Mouse (Mus musculus): ENCODE data around the gene Isyna1. TPM values are rescaled to one million over a fixed set of nuclear protein-coding genes. Genes with fewer than 3 reads are reported as not detected.

The Isyna1 gene
- polyA plus RNA-seq, 1 experiment from 2014 or later, result 114 TPM

DNA sequence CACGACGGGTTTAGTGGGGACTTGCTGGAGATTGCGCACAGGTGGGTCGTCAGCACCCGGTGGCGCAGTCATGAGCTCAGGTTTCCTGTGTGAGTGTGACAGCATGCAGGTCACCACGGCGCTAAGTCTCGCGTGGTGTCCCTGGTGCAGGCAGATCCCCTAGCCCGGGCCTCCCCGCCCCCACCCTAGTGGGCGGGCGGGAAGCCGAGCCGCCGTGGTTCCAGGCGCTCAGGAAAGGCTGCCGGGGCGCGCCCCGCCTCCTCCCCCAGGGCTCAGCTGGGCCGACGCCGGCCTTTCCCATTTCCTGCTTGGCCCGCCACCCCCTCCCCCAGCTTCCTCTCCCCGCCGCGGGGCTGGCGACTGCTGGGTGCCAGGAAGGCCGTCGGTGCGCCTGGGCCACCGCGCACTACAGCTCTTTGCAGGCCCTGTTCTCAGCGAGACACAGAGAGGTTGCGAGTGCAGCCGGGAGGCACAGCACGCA lies 15.2 kb downstream of the Isyna1 start:
- peak; percentile 74 for ATAC-seq (ENCODE audit: insufficient number of reproducible peaks, low FRiP score, low TSS enrichment, low read depth)
- peaks cover 25% of the 10 kb centered on the region for H3K4me1 ChIP-seq (ENCODE audit: control insufficient read depth, insufficient read depth, low read length)

DNA sequence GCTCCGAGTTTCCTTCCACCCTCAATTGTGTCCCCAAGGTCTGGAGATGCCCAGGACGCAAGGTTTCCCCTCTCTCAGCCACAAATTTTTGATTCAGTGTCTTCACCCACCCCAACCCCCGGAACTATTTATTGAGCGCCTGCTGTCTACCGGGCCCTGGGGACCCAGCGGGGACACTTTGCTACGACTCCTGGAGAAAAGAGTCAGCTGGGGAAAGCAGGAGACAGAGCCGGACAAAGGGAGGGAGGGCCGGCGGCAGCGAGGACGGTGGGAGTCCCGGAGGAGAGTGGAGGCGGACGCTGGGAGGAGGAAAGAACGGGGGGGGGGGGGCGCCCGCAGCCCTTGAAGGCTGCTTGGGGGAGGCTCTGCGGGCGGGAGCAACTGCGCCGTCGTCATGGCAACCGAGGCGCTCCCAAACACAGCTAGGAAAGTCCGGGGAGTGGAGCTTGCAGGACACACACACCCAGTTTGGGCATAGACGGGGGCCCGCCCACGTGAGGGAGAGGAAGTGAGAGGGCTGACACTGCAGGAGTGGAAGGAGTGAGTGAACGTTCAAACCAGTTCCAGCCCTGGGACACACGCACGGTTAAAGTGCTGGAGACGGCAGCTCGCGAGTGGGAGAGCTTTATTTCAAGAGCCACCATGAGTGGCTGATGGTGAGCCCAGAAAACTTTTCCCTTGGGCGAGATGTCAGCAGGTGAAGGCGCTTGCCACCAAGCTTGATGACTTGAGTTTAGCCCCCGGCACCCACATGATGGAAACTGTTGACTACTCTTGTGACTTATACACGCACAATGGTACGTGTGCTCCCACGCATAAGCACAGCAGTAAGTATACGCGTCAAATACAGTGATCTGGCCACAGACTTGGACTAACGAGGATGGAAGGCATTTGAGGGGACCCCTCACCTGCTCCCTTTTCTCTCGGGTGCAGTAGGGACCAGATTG lies 15.9 kb downstream of the Isyna1 start:
- peaks cover 23% of the 10 kb centered on the region for H3K4me1 ChIP-seq (ENCODE audit: control insufficient read depth, insufficient read depth, low read length)
- peak overlapping the region; percentile 85 for H3K9ac ChIP-seq (ENCODE audit: low read length)
- 2% methylated on average over 44 of the region's 45 CpGs for WGBS
- H3K27me3 ChIP-seq (ENCODE audit: control insufficient read depth, insufficient read depth, low read length), result no peaks in the 10 kb centered on the region
- H3K4me2 ChIP-seq (ENCODE audit: low read depth, severe bottlenecking), result peak overlapping the region; percentile 77
- no peaks in the 10 kb centered on the region for H3K36me3 ChIP-seq (ENCODE audit: control insufficient read depth, insufficient read depth, low read length)
- no peaks in the 10 kb centered on the region for H3K9me3 ChIP-seq (ENCODE audit: control insufficient read depth, low read length)
- DNase-seq (ENCODE audit: low spot score) (peak; percentile 92), ATAC-seq (ENCODE audit: insufficient number of reproducible peaks, low FRiP score, low TSS enrichment, low read depth) (peak; percentile 55)
- H3K27ac ChIP-seq (replicated peaks; ENCODE audit: low read depth, low read length), result peak overlapping the region; percentile 100
- H3K4me3 ChIP-seq (ENCODE audit: low read depth, low read length), result peak overlapping the region; percentile 42

More for the DNA sequence above, 15.2 kb downstream of the Isyna1 start:
- peak overlapping the region; percentile 77 for H3K4me2 ChIP-seq (ENCODE audit: low read depth, severe bottlenecking)
- H3K4me3 ChIP-seq (ENCODE audit: low read depth, low read length), result peak overlapping the region; percentile 42
- H3K36me3 ChIP-seq (ENCODE audit: control insufficient read depth, insufficient read depth, low read length), result no peaks in the 10 kb centered on the region; the same call in 1 of the 2 replicates
- no peaks in the 10 kb centered on the region for H3K9me3 ChIP-seq (ENCODE audit: control insufficient read depth, low read length)
- peak overlapping the region; percentile 100 for H3K27ac ChIP-seq (replicated peaks; ENCODE audit: low read depth, low read length)
- peak overlapping the region; percentile 85 for H3K9ac ChIP-seq (ENCODE audit: low read length)
- under 1% methylated on average over 35 of the region's 39 CpGs for WGBS
- peak; percentile 94 for DNase-seq (ENCODE audit: low spot score)
- no peaks in the 10 kb centered on the region for H3K27me3 ChIP-seq (ENCODE audit: control insufficient read depth, insufficient read depth, low read length)

DNA sequence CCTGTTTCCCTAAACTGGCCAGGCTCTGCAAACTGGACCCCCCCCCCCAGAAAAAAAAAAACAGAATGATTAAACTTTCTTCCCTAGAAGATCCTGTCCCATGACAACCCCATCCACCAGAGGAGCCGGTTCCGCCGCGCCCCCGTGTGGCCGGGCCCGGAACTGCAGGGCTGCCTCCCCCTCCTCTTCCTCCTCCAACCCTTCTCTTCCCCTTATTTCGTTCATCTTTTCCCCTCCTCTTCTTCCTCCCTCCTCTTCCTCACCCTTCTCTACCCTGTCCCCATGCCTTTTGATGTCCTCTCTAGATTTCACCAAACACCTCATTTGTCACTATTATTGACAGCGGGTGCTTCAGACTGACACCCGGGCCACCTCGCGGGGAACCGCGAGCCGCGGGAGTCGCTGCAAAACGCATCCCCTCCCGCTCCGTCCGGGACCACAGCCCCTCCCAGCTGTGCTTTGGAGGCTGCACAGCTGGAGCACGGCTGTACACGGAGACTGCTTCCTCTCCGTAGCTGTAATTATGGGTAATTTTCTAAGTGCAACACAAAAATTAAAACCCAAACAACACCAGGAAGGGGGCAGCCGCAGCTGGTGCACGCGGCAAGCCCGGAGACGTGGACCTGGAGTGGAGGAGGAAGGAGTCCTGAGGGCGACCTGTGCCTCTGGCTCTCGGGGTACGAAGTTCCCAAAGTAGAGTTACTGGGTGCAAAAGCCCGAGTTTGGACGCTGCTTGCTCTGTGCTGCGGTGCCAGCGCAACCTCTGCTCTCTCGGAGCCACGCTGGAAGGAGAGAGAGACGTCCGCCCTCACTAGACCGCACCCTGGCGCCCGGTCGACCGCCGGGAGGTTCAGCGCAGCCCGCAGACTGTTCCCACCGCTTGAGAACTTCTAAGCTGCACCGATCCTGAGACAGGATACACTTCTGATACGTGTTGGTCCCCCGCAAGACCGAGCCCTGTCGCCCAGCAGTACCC lies 16.9 kb downstream of the Isyna1 start:
- Histone ChIP-seq H3K27me3 (ENCODE audit: control insufficient read depth, insufficient read depth, low read length) (no peaks in the 10 kb centered on the region), H3K27ac (replicated peaks; ENCODE audit: low read depth, low read length) (peak overlapping the region; percentile 100), H3K4me1 (ENCODE audit: control insufficient read depth, insufficient read depth, low read length) (peaks cover 23% of the 10 kb centered on the region), H3K9me3 (ENCODE audit: control insufficient read depth, low read length) (no peaks in the 10 kb centered on the region), H3K36me3 (ENCODE audit: control insufficient read depth, insufficient read depth, low read length) (no peaks in the 10 kb centered on the region), H3K9ac (ENCODE audit: low read length) (peak overlapping the region; percentile 65), H3K4me3 (ENCODE audit: low read depth, low read length) (peak overlapping the region; percentile 42), H3K4me2 (ENCODE audit: low read depth, severe bottlenecking) (peak overlapping the region; percentile 77)
- ATAC-seq (ENCODE audit: insufficient number of reproducible peaks, low FRiP score, low TSS enrichment, low read depth) (no peak), DNase-seq (ENCODE audit: low spot score) (peak; percentile 94)
- WGBS, result under 1% methylated on average over 54 of the region's 54 CpGs

DNA sequence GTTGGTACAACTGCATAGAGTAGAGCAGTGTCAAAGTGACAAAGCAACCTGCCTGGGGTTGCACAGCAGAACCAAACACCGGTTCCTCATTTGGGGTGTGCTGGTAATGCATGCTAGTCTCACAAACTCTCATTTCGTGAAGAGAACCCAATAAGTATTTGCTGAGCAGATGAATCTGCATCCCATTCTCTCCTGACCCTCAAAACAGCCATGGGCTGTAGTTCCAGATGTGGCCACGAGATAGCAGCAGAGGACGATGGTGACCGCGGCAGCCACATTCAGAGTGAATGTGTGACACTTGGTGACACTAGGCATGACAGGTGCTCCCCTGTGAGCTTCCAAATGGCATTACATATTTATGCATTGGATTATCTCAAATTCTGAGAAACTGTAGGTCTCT lies 17.7 kb downstream of the Isyna1 start:
- Histone ChIP-seq H3K4me3 (ENCODE audit: low read depth, low read length) (peak overlapping the region; percentile 42), H3K4me2 (ENCODE audit: low read depth, severe bottlenecking) (peak overlapping the region; percentile 77), H3K27me3 (ENCODE audit: control insufficient read depth, insufficient read depth, low read length) (no peaks in the 10 kb centered on the region), H3K9me3 (ENCODE audit: control insufficient read depth, low read length) (no peaks in the 10 kb centered on the region), H3K36me3 (ENCODE audit: control insufficient read depth, insufficient read depth, low read length) (no peaks in the 10 kb centered on the region), H3K9ac (ENCODE audit: low read length) (peak overlapping the region; percentile 65; the same call in 1 of the 2 replicates), H3K4me1 (ENCODE audit: control insufficient read depth, insufficient read depth, low read length) (peaks cover 18% of the 10 kb centered on the region), H3K27ac (replicated peaks; ENCODE audit: low read depth, low read length) (peak overlapping the region; percentile 10; the same call in 1 of the 2 replicates)
- 1% methylated on average over 6 of the region's 6 CpGs for WGBS
- peak; percentile 95 for DNase-seq (ENCODE audit: low spot score)
- no peak for ATAC-seq (ENCODE audit: insufficient number of reproducible peaks, low FRiP score, low TSS enrichment, low read depth)

DNA sequence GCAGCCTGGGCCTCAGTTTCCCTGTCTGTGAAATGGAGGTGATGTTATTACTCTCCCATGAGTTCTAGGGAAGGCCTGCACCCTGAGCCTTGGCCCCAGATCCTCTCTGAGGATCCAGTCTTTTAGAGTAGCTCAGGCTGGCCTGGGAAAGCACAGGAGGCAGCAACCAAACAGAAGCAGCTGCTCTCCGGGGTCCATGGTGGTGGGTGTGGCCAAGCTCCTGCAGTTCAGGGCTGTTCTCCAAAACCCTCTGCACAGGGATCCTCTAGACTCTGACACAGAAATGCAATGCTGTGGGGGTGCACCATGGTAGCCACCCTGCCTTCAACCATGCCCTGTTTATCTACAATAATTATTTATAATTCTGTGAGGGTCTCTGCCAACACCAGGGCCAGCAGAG lies 19.6 kb downstream of the Isyna1 start:
- no peak overlapping the region for H3K4me2 ChIP-seq (ENCODE audit: low read depth, severe bottlenecking)
- H3K9me3 ChIP-seq (ENCODE audit: control insufficient read depth, low read length), result no peaks in the 10 kb centered on the region
- no peak for DNase-seq (ENCODE audit: low spot score)
- H3K9ac ChIP-seq (ENCODE audit: low read length), result no peak overlapping the region
- no peaks in the 10 kb centered on the region for H3K27me3 ChIP-seq (ENCODE audit: control insufficient read depth, insufficient read depth, low read length)
- H3K4me1 ChIP-seq (ENCODE audit: control insufficient read depth, insufficient read depth, low read length), result peaks cover 7% of the 10 kb centered on the region
- H3K4me3 ChIP-seq (ENCODE audit: low read depth, low read length), result no peak overlapping the region
- 18% methylated on average over 1 of the region's 1 CpGs for WGBS
- no peak overlapping the region for H3K27ac ChIP-seq (replicated peaks; ENCODE audit: low read depth, low read length)
- no peak for ATAC-seq (ENCODE audit: insufficient number of reproducible peaks, low FRiP score, low TSS enrichment, low read depth)
- no peaks in the 10 kb centered on the region for H3K36me3 ChIP-seq (ENCODE audit: control insufficient read depth, insufficient read depth, low read length)

DNA sequence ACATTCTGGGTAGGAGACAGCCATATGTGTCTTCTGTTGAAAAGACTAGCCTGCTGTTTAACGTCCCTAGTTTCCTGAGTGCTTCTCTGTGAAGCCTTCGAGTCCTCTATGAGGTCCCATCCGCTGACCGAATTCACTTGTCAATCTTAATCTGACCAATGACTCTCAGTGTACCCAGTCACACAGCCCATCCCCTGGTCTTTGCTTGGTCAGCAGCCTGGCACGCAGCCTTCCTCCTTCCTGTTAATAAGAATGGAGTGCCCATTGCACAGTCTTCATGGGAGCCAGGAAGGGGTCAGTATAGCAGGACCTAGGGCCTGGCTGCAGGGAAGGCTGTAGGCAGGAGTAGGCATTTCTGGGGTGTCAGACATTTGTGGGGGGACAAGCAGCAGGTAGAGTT lies 20.3 kb downstream of the Isyna1 start:
- H3K4me2 ChIP-seq (ENCODE audit: low read depth, severe bottlenecking), result no peak overlapping the region
- H3K27ac ChIP-seq (replicated peaks; ENCODE audit: low read depth, low read length), result no peak overlapping the region
- no peak for DNase-seq (ENCODE audit: low spot score)
- no peak overlapping the region for H3K4me3 ChIP-seq (ENCODE audit: low read depth, low read length)
- 73% methylated on average over 5 of the region's 5 CpGs for WGBS
- no peak for ATAC-seq (ENCODE audit: insufficient number of reproducible peaks, low FRiP score, low TSS enrichment, low read depth)
- no peaks in the 10 kb centered on the region for H3K9me3 ChIP-seq (ENCODE audit: control insufficient read depth, low read length)
- H3K9ac ChIP-seq (ENCODE audit: low read length), result no peak overlapping the region
- peaks cover 3% of the 10 kb centered on the region; the same call in 1 of the 2 replicates for H3K4me1 ChIP-seq (ENCODE audit: control insufficient read depth, insufficient read depth, low read length)
- H3K27me3 ChIP-seq (ENCODE audit: control insufficient read depth, insufficient read depth, low read length), result no peaks in the 10 kb centered on the region
- H3K36me3 ChIP-seq (ENCODE audit: control insufficient read depth, insufficient read depth, low read length), result no peaks in the 10 kb centered on the region

DNA sequence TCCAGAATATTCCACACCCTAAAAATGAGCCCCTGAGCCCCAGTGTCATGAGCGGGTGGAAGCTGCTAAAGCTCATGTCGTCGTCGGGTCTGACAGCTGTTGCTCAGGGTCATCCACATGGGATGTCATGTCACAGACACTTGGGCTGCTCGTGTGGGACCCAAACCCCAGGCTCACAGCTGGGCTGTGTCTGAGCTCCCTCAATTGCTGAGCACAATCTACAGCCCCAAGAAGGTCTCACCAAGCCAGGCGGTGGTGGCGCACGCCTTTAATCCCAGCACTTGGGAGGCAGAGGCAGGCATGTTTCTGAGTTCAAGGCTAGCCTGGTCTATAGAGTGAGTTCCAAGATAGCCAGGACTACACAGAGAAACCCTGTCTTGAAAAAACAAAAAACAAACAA lies 21.1 kb downstream of the Isyna1 start:
- 89% methylated on average over 8 of the region's 8 CpGs for WGBS
- H3K27me3 ChIP-seq (ENCODE audit: control insufficient read depth, insufficient read depth, low read length), result no peaks in the 10 kb centered on the region
- peaks cover 3% of the 10 kb centered on the region; the same call in 1 of the 2 replicates for H3K4me1 ChIP-seq (ENCODE audit: control insufficient read depth, insufficient read depth, low read length)
- no peak overlapping the region for H3K9ac ChIP-seq (ENCODE audit: low read length)
- DNase-seq (ENCODE audit: low spot score) (no peak), ATAC-seq (ENCODE audit: insufficient number of reproducible peaks, low FRiP score, low TSS enrichment, low read depth) (no peak)
- no peaks in the 10 kb centered on the region for H3K9me3 ChIP-seq (ENCODE audit: control insufficient read depth, low read length)
- H3K27ac ChIP-seq (replicated peaks; ENCODE audit: low read depth, low read length), result no peak overlapping the region
- H3K4me2 ChIP-seq (ENCODE audit: low read depth, severe bottlenecking), result no peak overlapping the region
- no peaks in the 10 kb centered on the region for H3K36me3 ChIP-seq (ENCODE audit: control insufficient read depth, insufficient read depth, low read length)
- no peak overlapping the region for H3K4me3 ChIP-seq (ENCODE audit: low read depth, low read length)

DNA sequence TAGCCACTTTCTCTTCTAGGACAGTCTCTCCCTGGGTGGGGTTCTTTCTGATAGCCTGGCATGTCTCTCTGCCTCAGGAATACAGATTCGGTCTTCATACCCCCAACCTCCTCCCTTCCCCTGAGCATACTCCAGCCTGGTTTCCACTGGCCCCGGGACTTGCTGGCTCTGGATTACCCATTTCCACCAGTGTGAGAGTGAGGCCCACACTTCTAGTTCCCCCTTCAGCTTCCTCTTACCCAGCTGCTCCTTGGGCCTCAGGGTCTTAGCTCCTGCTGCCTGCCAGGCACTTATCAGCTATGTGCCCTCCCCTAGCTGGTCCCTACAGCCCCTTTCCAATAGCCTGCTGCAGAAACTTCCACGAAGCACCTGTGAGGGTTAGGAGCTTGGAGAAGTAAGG lies 21.7 kb downstream of the Isyna1 start, which contains the start of gene Lrrc25:
Gene Lrrc25 (plus strand): TSS at position 262 of the 400 bp plus-strand sequence.
- H3K4me1 ChIP-seq (ENCODE audit: control insufficient read depth, insufficient read depth, low read length), result peaks cover 1% of the 10 kb centered on the region; the same call in 1 of the 2 replicates
- no peak within 1 kb of the TSS for H3K4me2 ChIP-seq (ENCODE audit: low read depth, severe bottlenecking)
- H3K36me3 ChIP-seq (ENCODE audit: control insufficient read depth, insufficient read depth, low read length), result no peaks in the 10 kb centered on the region
- H3K27ac ChIP-seq (replicated peaks; ENCODE audit: low read depth, low read length), result no peak within 1 kb of the TSS
- DNase-seq (ENCODE audit: low spot score), result no peak
- no peak within 1 kb of the TSS for H3K4me3 ChIP-seq (ENCODE audit: low read depth, low read length)
- no peak within 1 kb of the TSS for H3K9ac ChIP-seq (ENCODE audit: low read length)
- no peaks in the 10 kb centered on the region for H3K9me3 ChIP-seq (ENCODE audit: control insufficient read depth, low read length)
- WGBS, result 85% methylated on average over 3 of the region's 3 CpGs
- ATAC-seq (ENCODE audit: insufficient number of reproducible peaks, low FRiP score, low TSS enrichment, low read depth), result no peak
- H3K27me3 ChIP-seq (ENCODE audit: control insufficient read depth, insufficient read depth, low read length), result no peaks in the 10 kb centered on the region
